ENCODE assay signal across 9 mouse cellular contexts in genomic region chr17:33755418-33756107, GRCm38 (mm10). TPM values are rescaled to one million over a fixed set of nuclear protein-coding genes. Genes with fewer than 3 reads are reported as not detected.
DNase-seq lines count a peak whose midpoint lies in the region; ATAC-seq and TF ChIP-seq lines count a peak whose summit lies in the region.
"Had no signal": no experiment of that assay in that cellular context is flagged by ENCODE, and none has a peak within 500 bp of the region (broad histone marks: within the 10 kb centered on the region; RNA-seq: fewer than 3 reads in every experiment).

No protein-coding gene starts in this region.

- TF ChIP-seq CTCF in hindbrain, postnatal 0 days (IDR thresholded peaks at IDR 0.05; ENCODE audit: low read depth): no peak
- TF ChIP-seq CTCF in forebrain, postnatal 0 days (IDR thresholded peaks at IDR 0.05; ENCODE audit: low read depth): no peak

- peak overlapping the region; percentile 33; the same call in 1 of the 2 replicates for H3K9ac ChIP-seq in embryonic facial prominence, embryonic 13.5 days
- H3K9ac ChIP-seq in lung, embryonic 16.5 days (ENCODE audit: low read length): no peak overlapping the region
- H3K9ac ChIP-seq in hindbrain, postnatal 0 days (replicated peaks; ENCODE audit: low read length): 0 out of 2 replicates have a peak overlapping the region, but pooled peaks have one; percentile 21
- H3K9ac ChIP-seq in forebrain, postnatal 0 days: no peak overlapping the region

- peaks cover 82% of the 10 kb centered on the region for H3K79me2 ChIP-seq in myocyte (ENCODE audit: control insufficient read depth, insufficient read depth)

- TF ChIP-seq POLR2A in myocyte (IDR thresholded peaks at IDR 0.05; ENCODE audit: insufficient read length, low read depth): no peak

- no peak for ATAC-seq in embryonic facial prominence, embryonic 13.5 days (ENCODE audit: insufficient number of reproducible peaks, insufficient read depth, low FRiP score, low TSS enrichment, low read depth)
- ATAC-seq in lung, embryonic 16.5 days (ENCODE audit: low read depth): no peak
- ATAC-seq in hindbrain, postnatal 0 days: no peak
- no peak for ATAC-seq in forebrain, postnatal 0 days

- no peak overlapping the region for H3K4me2 ChIP-seq in embryonic facial prominence, embryonic 13.5 days
- no peak overlapping the region for H3K4me2 ChIP-seq in lung, embryonic 16.5 days (ENCODE audit: low read depth, low read length)
- 0 out of 2 replicates have a peak overlapping the region, but pooled peaks have one; percentile 7 for H3K4me2 ChIP-seq in hindbrain, postnatal 0 days (ENCODE audit: low read depth, low read length)
- H3K4me2 ChIP-seq in myocyte (ENCODE audit: low read depth): peak overlapping the region; percentile 59
- no peak overlapping the region for H3K4me2 ChIP-seq in forebrain, postnatal 0 days (ENCODE audit: low read depth)

- peaks cover 19% of the 10 kb centered on the region for H3K36me3 ChIP-seq in embryonic facial prominence, embryonic 13.5 days
- peaks cover 63% of the 10 kb centered on the region for H3K36me3 ChIP-seq in embryonic facial prominence, embryonic 10.5 days (replicated peaks)
- no peaks in the 10 kb centered on the region for H3K36me3 ChIP-seq in lung, embryonic 16.5 days (ENCODE audit: control insufficient read depth, insufficient read depth, low read length)
- H3K36me3 ChIP-seq in hindbrain, postnatal 0 days (ENCODE audit: insufficient read depth, low read length): 0 out of 2 replicates have a peak, but pooled peaks cover 5% of the 10 kb centered on the region
- H3K36me3 ChIP-seq in myocyte (ENCODE audit: control insufficient read depth, insufficient read depth): no peaks in the 10 kb centered on the region
- H3K36me3 ChIP-seq in forebrain, postnatal 0 days (ENCODE audit: insufficient read depth): peaks cover 4% of the 10 kb centered on the region; the same call in 1 of the 2 replicates

- H3K27ac ChIP-seq in embryonic facial prominence, embryonic 13.5 days: no peak overlapping the region
- no peak overlapping the region for H3K27ac ChIP-seq in embryonic facial prominence, embryonic 10.5 days (replicated peaks)
- peak overlapping the region; percentile 30 for H3K27ac ChIP-seq in lung, embryonic 16.5 days (ENCODE audit: low read length)
- H3K27ac ChIP-seq in hindbrain, postnatal 0 days: peak overlapping the region; percentile 41; the same call in 1 of the 2 replicates
- H3K27ac ChIP-seq in forebrain, postnatal 0 days (ENCODE audit: low read depth, low read length): no peak overlapping the region

- no peak for DNase-seq in embryonic facial prominence, embryonic 10.5 days (ENCODE audit: low spot score)
- DNase-seq in lung, postnatal 4 days: no peak
- DNase-seq in hindbrain, postnatal 0 days (ENCODE audit: low spot score): no peak
- DNase-seq in forebrain, postnatal 0 days: no peak
- no peak for DNase-seq in right cerebral cortex, postnatal 36 days (ENCODE audit: low spot score in 2 of 2)

- no peak overlapping the region for H3K4me3 ChIP-seq in embryonic facial prominence, embryonic 13.5 days
- H3K4me3 ChIP-seq in embryonic facial prominence, embryonic 10.5 days: no peak overlapping the region
- H3K4me3 ChIP-seq in lung, embryonic 16.5 days (ENCODE audit: low read length): no peak overlapping the region
- H3K4me3 ChIP-seq in hindbrain, postnatal 0 days (ENCODE audit: low read length): no peak overlapping the region
- no peak overlapping the region for H3K4me3 ChIP-seq in myocyte
- H3K4me3 ChIP-seq in forebrain, postnatal 0 days (ENCODE audit: low read depth, low read length): no peak overlapping the region
- H3K4me3 ChIP-seq: erythroblast, embryonic 14.5 days had no signal

- H3K9me3 ChIP-seq in embryonic facial prominence, embryonic 13.5 days: no peaks in the 10 kb centered on the region
- H3K9me3 ChIP-seq in embryonic facial prominence, embryonic 10.5 days: no peaks in the 10 kb centered on the region
- no peaks in the 10 kb centered on the region for H3K9me3 ChIP-seq in lung, embryonic 16.5 days (ENCODE audit: control insufficient read depth, low read length)
- no peaks in the 10 kb centered on the region for H3K9me3 ChIP-seq in hindbrain, postnatal 0 days (ENCODE audit: low read length)
- no peaks in the 10 kb centered on the region for H3K9me3 ChIP-seq in forebrain, postnatal 0 days (ENCODE audit: low read length)

- 89% methylated on average over 10 of the region's 10 CpGs for WGBS in embryonic facial prominence, embryonic 13.5 days
- 86% methylated on average over 10 of the region's 10 CpGs for WGBS in embryonic facial prominence, embryonic 10.5 days
- 76% methylated on average over 10 of the region's 10 CpGs for WGBS in lung, embryonic 16.5 days
- WGBS in hindbrain, postnatal 0 days: 53% methylated on average over 10 of the region's 10 CpGs
- WGBS in forebrain, postnatal 0 days: 81% methylated on average over 10 of the region's 10 CpGs

- H3K4me1 ChIP-seq in embryonic facial prominence, embryonic 13.5 days: peaks cover 62% of the 10 kb centered on the region
- peaks cover 46% of the 10 kb centered on the region for H3K4me1 ChIP-seq in embryonic facial prominence, embryonic 10.5 days
- peaks cover 40% of the 10 kb centered on the region for H3K4me1 ChIP-seq in lung, embryonic 16.5 days (replicated peaks; ENCODE audit: control insufficient read depth, insufficient read depth, low read length)
- peaks cover 39% of the 10 kb centered on the region for H3K4me1 ChIP-seq in hindbrain, postnatal 0 days (ENCODE audit: insufficient read depth, low read length)
- peaks cover 22% of the 10 kb centered on the region for H3K4me1 ChIP-seq in forebrain, postnatal 0 days (ENCODE audit: insufficient read depth)

- no peak overlapping the region for H3ac ChIP-seq in myocyte (ENCODE audit: control insufficient read depth, insufficient read length)

- H3K27me3 ChIP-seq in embryonic facial prominence, embryonic 13.5 days: no peaks in the 10 kb centered on the region
- no peaks in the 10 kb centered on the region for H3K27me3 ChIP-seq in embryonic facial prominence, embryonic 10.5 days (replicated peaks; ENCODE audit: low read depth, poor library complexity, severe bottlenecking)
- H3K27me3 ChIP-seq in lung, embryonic 16.5 days (ENCODE audit: control insufficient read depth, insufficient read depth, low read depth, low read length): no peaks in the 10 kb centered on the region
- no peaks in the 10 kb centered on the region for H3K27me3 ChIP-seq in hindbrain, postnatal 0 days (ENCODE audit: insufficient read depth, low read length)
- no peaks in the 10 kb centered on the region for H3K27me3 ChIP-seq in myocyte (ENCODE audit: control insufficient read depth, insufficient read depth, insufficient read length)
- no peaks in the 10 kb centered on the region for H3K27me3 ChIP-seq in forebrain, postnatal 0 days (ENCODE audit: insufficient read depth, low read length)

TF ChIP-seq in myocyte, 11 proteins besides CTCF, POLR2A, EP300 and RAD21 (continues in another document):
- TF ChIP-seq REST (IDR thresholded peaks at IDR 0.05; ENCODE audit: insufficient read depth, insufficient read length): no peak
- TF ChIP-seq CEBPB (IDR thresholded peaks at IDR 0.05; ENCODE audit: insufficient read depth, poor library complexity, severe bottlenecking): no peak

RNA-seq across cellular contexts. Expression of gene Rab11b, which starts 4.8 kb away (rescaled TPM):
- polyA plus RNA-seq in embryonic facial prominence, embryonic 13.5 days (2015; fragmentation: Nextera tagmentation; extraction: Ambion mirVana): 324 and 385 TPM in 2 replicates
- 342 and 347 TPM in 2 replicates for polyA plus RNA-seq in embryonic facial prominence, embryonic 10.5 days (2016; fragmentation: Nextera tagmentation; extraction: Ambion mirVana)
- 279 and 289 TPM in 2 replicates for polyA plus RNA-seq in lung, embryonic 16.5 days (2015; fragmentation: Nextera tagmentation; extraction: Ambion mirVana)
- 123 and 163 TPM in 2 replicates for total RNA-seq in hindbrain, postnatal 0 days (2014; rRNA removed)
- 546 and 583 TPM in 2 replicates for polyA plus RNA-seq in hindbrain, postnatal 0 days (2015; fragmentation: Nextera tagmentation; extraction: Ambion mirVana)
- 126 TPM for polyA plus RNA-seq in myocyte (2012; fragmentation: generic; extraction: Trizol)
- 78.1 and 106 TPM in 2 replicates for total RNA-seq in forebrain, postnatal 0 days (2014; rRNA removed)
- 527 and 560 TPM in 2 replicates for polyA plus RNA-seq in forebrain, postnatal 0 days (2015; fragmentation: Nextera tagmentation; extraction: Ambion mirVana)

RNA-seq across cellular contexts. Expression of gene Angptl4, which starts 26.1 kb away (rescaled TPM):
- 53.0 and 60.7 TPM in 2 replicates for polyA plus RNA-seq in embryonic facial prominence, embryonic 13.5 days (2015; fragmentation: Nextera tagmentation; extraction: Ambion mirVana)
- polyA plus RNA-seq in embryonic facial prominence, embryonic 10.5 days (2016; fragmentation: Nextera tagmentation; extraction: Ambion mirVana): 33.4 and 39.0 TPM in 2 replicates
- 46.1 and 48.3 TPM in 2 replicates for polyA plus RNA-seq in lung, embryonic 16.5 days (2015; fragmentation: Nextera tagmentation; extraction: Ambion mirVana)
- 24.0 and 24.7 TPM in 2 replicates for total RNA-seq in hindbrain, postnatal 0 days (2014; rRNA removed)
- 31.9 and 37.5 TPM in 2 replicates for polyA plus RNA-seq in hindbrain, postnatal 0 days (2015; fragmentation: Nextera tagmentation; extraction: Ambion mirVana)
- 42.8 TPM for polyA plus RNA-seq in myocyte (2012; fragmentation: generic; extraction: Trizol)
- total RNA-seq in forebrain, postnatal 0 days (2014; rRNA removed): 13.2 and 17.2 TPM in 2 replicates
- polyA plus RNA-seq in forebrain, postnatal 0 days (2015; fragmentation: Nextera tagmentation; extraction: Ambion mirVana): 24.4 and 25.2 TPM in 2 replicates
- polyA plus RNA-seq: erythroblast, embryonic 14.5 days had no signal

RNA-seq across cellular contexts. Expression of gene March2, which starts 37.1 kb away (rescaled TPM):
- 42.6 and 46.9 TPM in 2 replicates for polyA plus RNA-seq in embryonic facial prominence, embryonic 13.5 days (2015; fragmentation: Nextera tagmentation; extraction: Ambion mirVana)
- polyA plus RNA-seq in embryonic facial prominence, embryonic 10.5 days (2016; fragmentation: Nextera tagmentation; extraction: Ambion mirVana): 28.0 and 28.5 TPM in 2 replicates
- polyA plus RNA-seq in lung, embryonic 16.5 days (2015; fragmentation: Nextera tagmentation; extraction: Ambion mirVana): 61.8 and 72.0 TPM in 2 replicates
- 118 and 137 TPM in 2 replicates for total RNA-seq in hindbrain, postnatal 0 days (2014; rRNA removed)
- polyA plus RNA-seq in hindbrain, postnatal 0 days (2015; fragmentation: Nextera tagmentation; extraction: Ambion mirVana): 73.8 and 77.1 TPM in 2 replicates
- 51.5 TPM for polyA plus RNA-seq in myocyte (2012; fragmentation: generic; extraction: Trizol)
- total RNA-seq in forebrain, postnatal 0 days (2014; rRNA removed): 96.5 and 102 TPM in 2 replicates
- 72.5 and 77.6 TPM in 2 replicates for polyA plus RNA-seq in forebrain, postnatal 0 days (2015; fragmentation: Nextera tagmentation; extraction: Ambion mirVana)

RNA-seq across cellular contexts. Expression of gene Kank3, which starts 54.8 kb away (rescaled TPM):
- 34.4 and 37.9 TPM in 2 replicates for polyA plus RNA-seq in embryonic facial prominence, embryonic 13.5 days (2015; fragmentation: Nextera tagmentation; extraction: Ambion mirVana)
- polyA plus RNA-seq in embryonic facial prominence, embryonic 10.5 days (2016; fragmentation: Nextera tagmentation; extraction: Ambion mirVana): 25.4 and 29.5 TPM in 2 replicates
- 78.8 and 89.6 TPM in 2 replicates for polyA plus RNA-seq in lung, embryonic 16.5 days (2015; fragmentation: Nextera tagmentation; extraction: Ambion mirVana)
- 33.5 and 57.2 TPM in 2 replicates for total RNA-seq in hindbrain, postnatal 0 days (2014; rRNA removed)
- polyA plus RNA-seq in hindbrain, postnatal 0 days (2015; fragmentation: Nextera tagmentation; extraction: Ambion mirVana): 44.1 and 47.9 TPM in 2 replicates
- polyA plus RNA-seq in myocyte (2012; fragmentation: generic; extraction: Trizol): 8.3 TPM
- total RNA-seq in forebrain, postnatal 0 days (2014; rRNA removed): 36.5 and 42.7 TPM in 2 replicates
- 35.8 and 43.4 TPM in 2 replicates for polyA plus RNA-seq in forebrain, postnatal 0 days (2015; fragmentation: Nextera tagmentation; extraction: Ambion mirVana)

Comparison
In these comparisons a context has a peak if more than half of its experiments do, and no peak if none do; other contexts are left out.
1. H3K27ac ChIP-seq: peak in lung, embryonic 16.5 days (single experiment) and hindbrain, postnatal 0 days (single experiment); none in embryonic facial prominence, embryonic 13.5 days (single experiment), embryonic facial prominence, embryonic 10.5 days (single experiment) and forebrain, postnatal 0 days (single experiment).
2. H3K4me2 ChIP-seq: peak in hindbrain, postnatal 0 days (single experiment) and myocyte (single experiment); none in embryonic facial prominence, embryonic 13.5 days (single experiment), lung, embryonic 16.5 days (single experiment) and forebrain, postnatal 0 days (single experiment).
3. H3K9ac ChIP-seq: peak in embryonic facial prominence, embryonic 13.5 days (single experiment) and hindbrain, postnatal 0 days (single experiment); none in lung, embryonic 16.5 days (single experiment) and forebrain, postnatal 0 days (single experiment).